Mouse (Mus musculus) forebrain, postnatal 0 days (tissue): ENCODE data around the gene Rab3ip. TPM values are rescaled to one million over a fixed set of nuclear protein-coding genes. Genes with fewer than 3 reads are reported as not detected.

Experiments
- ATAC-seq: fragments of 200-750 bp; cut with Nextera tagmentation; 2 replicates; pipeline ENCODE4 v1.8.0; 2017; ENCODE audit warnings: mild to moderate bottlenecking, moderate library complexity
- DNase-seq: peaks from one replicate; pipeline ENCODE4 v3.0.0-alpha.2; 2015
- H3K27ac ChIP-seq: fragments of 300-500 bp; sonication (generic); 2 replicates; pipeline ENCODE4 v1.5.1; 2014; ENCODE audit warnings: low read depth, mild to moderate bottlenecking, antibody characterized with exemption, low read length, moderate library complexity, mixed read lengths
- H3K27me3 ChIP-seq: fragments of 300-500 bp; sonication (generic); 2 replicates; pipeline ENCODE4 v1.6.1; 2014; ENCODE audit warnings: mild to moderate bottlenecking, low read length, mixed read lengths; ENCODE audit not compliant: insufficient read depth
- H3K36me3 ChIP-seq: fragments of 300-500 bp; sonication (generic); 2 replicates; pipeline ENCODE4 v1.6.1; 2014; ENCODE audit warnings: mild to moderate bottlenecking, moderate library complexity; ENCODE audit not compliant: insufficient read depth
- H3K4me1 ChIP-seq: fragments of 300-500 bp; sonication (generic); 2 replicates; pipeline ENCODE4 v1.6.1; 2014; ENCODE audit warnings: antibody characterized with exemption; ENCODE audit not compliant: insufficient read depth
- H3K4me2 ChIP-seq: fragments of 300-500 bp; sonication (generic); 2 replicates; pipeline ENCODE4 v1.6.1; 2014; ENCODE audit warnings: low read depth, mild to moderate bottlenecking, moderate library complexity
- H3K4me3 ChIP-seq: fragments of 300-500 bp; sonication (generic); 2 replicates; pipeline ENCODE4 v1.5.1; 2014; ENCODE audit warnings: low read depth, low read length, mixed read lengths
- H3K9ac ChIP-seq: fragments of 300-500 bp; sonication (generic); 2 replicates; pipeline ENCODE4 v1.6.1; 2014; ENCODE audit warnings: mild to moderate bottlenecking
- H3K9me3 ChIP-seq: fragments of 300-500 bp; sonication (generic); 2 replicates; pipeline ENCODE4 v1.6.1; 2016; ENCODE audit warnings: low read length
- CTCF ChIP-seq: sonication (generic); IDR thresholded peaks from 2 replicates; pipeline ENCODE4 v1.5.1; 2016; ENCODE audit warnings: antibody characterized with exemption, control low read depth, low read depth
- WGBS: fragments of 180-500 bp; shearing (Covaris S2); extraction: QIAGEN DNeasy Blood & Tissue Kit; methylation state at CpG from one replicate; pipeline ENCODE4 v1.1.7; 2014; 5-methylcytosine and 5-hydroxymethylcytosine counted together
- polyA plus RNA-seq: library from polyadenylated mRNA; unstranded; fragments of >200 nt; fragmentation: Nextera tagmentation; extraction: Ambion mirVana; gene quantifications from 2 replicates; pipeline ENCODE4 v1.2.1, GENCODE M21; 2015
- total RNA-seq: library from RNA; depleted of rRNA; stranded (reverse); fragments of >200 nt; gene quantifications from 2 replicates; pipeline ENCODE4 v1.2.3, GENCODE M21; 2014

Gene Rab3ip
- total and polyA plus RNA-seq, 2 experiments from 2014 or later: 41.8 to 125 TPM

GRCm38 (mm10) chr10:116894540-116894939 lies 56.0 kb downstream of the Rab3ip start:
- 68% methylated on average over 6 of the region's 6 CpGs for WGBS
- ATAC-seq: no peak
- no peak overlapping the region for H3K4me3 ChIP-seq

DNA sequence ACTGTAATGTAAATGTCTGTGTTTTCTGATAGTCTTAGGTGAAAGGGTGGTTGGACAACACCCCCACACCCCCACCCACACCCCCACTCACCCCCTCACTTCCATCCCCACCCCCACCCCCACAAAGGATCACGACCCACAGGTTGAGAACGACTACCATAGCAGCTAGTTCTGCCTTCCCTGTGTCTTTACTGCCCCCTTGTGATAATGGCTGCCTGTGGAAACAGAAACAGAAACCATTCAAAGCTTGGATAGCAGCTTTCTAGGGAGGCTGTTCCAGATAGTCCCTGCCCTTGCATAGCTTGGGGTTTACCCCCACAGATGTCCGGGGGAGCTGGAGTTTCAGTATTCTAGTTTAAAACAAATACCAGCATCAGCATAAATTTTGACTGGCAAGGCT lies 56.8 kb downstream of the Rab3ip start:
- peak; percentile 83 for TF ChIP-seq CTCF
- no peaks in the 10 kb centered on the region for H3K36me3 ChIP-seq
- ATAC-seq (peak; percentile 59; the same call in 1 of the 2 replicates), DNase-seq (peak; percentile 59)
- H3K9me3 ChIP-seq: no peaks in the 10 kb centered on the region
- H3K27me3 ChIP-seq: no peaks in the 10 kb centered on the region
- H3K27ac ChIP-seq: no peak overlapping the region
- H3K4me1 ChIP-seq: no peaks in the 10 kb centered on the region
- 24% methylated on average over 3 of the region's 3 CpGs for WGBS
- H3K4me2 ChIP-seq: no peak overlapping the region
- H3K9ac ChIP-seq: no peak overlapping the region
- H3K4me3 ChIP-seq: no peak overlapping the region

More at GRCm38 (mm10) chr10:116894540-116894939, 56.0 kb downstream of the Rab3ip start:
- no peak overlapping the region for H3K4me2 ChIP-seq
- no peaks in the 10 kb centered on the region for H3K27me3 ChIP-seq
- no peak for TF ChIP-seq CTCF
- H3K4me1 ChIP-seq: no peaks in the 10 kb centered on the region
- no peak for DNase-seq
- H3K9ac ChIP-seq: no peak overlapping the region
- H3K9me3 ChIP-seq: no peaks in the 10 kb centered on the region
- H3K27ac ChIP-seq: no peak overlapping the region
- no peaks in the 10 kb centered on the region for H3K36me3 ChIP-seq

- Histone ChIP-seq H3K27me3 (no peaks in the 10 kb centered on the region), H3K9ac (no peak overlapping the region), H3K4me1 (no peaks in the 10 kb centered on the region), H3K4me3 (no peak overlapping the region), H3K4me2 (no peak overlapping the region), H3K9me3 (no peaks in the 10 kb centered on the region), H3K36me3 (no peaks in the 10 kb centered on the region), H3K27ac (no peak overlapping the region)
- no peak for TF ChIP-seq CTCF
- no peak; the same call in 1 of the 2 replicates for ATAC-seq
- 44% methylated on average over 5 of the region's 5 CpGs for WGBS
- DNase-seq: no peak
Observed at GRCm38 (mm10) chr10:116890587-116890986, 60.0 kb downstream of the Rab3ip start.

DNA sequence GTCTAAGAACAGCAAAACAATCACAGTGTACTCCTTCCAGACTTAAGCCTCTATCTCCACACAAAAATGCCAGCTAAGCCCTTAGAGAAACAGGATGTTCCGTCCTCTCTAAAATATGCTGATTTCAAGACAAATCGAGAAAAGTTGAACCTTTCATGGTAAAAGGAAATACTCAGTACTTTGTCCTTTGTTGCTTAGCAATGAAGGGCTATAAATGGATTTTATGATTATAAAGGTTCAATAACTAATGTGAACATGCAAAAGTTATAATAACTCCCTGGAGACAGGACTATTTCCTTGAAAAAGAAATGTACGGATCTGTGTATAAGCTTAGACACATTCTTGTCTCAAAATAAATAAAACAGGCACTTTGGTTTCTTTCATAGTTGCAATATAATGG lies 66.0 kb downstream of the Rab3ip start:
- no peak overlapping the region for H3K27ac ChIP-seq
- no peaks in the 10 kb centered on the region for H3K9me3 ChIP-seq
- ATAC-seq (no peak), DNase-seq (no peak)
- no peak for TF ChIP-seq CTCF
- WGBS: 82% methylated on average over 3 of the region's 3 CpGs
- H3K36me3 ChIP-seq: no peaks in the 10 kb centered on the region
- H3K27me3 ChIP-seq: no peaks in the 10 kb centered on the region
- no peaks in the 10 kb centered on the region for H3K4me1 ChIP-seq
- no peak overlapping the region for H3K9ac ChIP-seq
- H3K4me3 ChIP-seq: no peak overlapping the region
- H3K4me2 ChIP-seq: no peak overlapping the region

GRCm38 (mm10) chr10:116883531-116883930 lies 67.0 kb downstream of the Rab3ip start:
- no peak for TF ChIP-seq CTCF
- Histone ChIP-seq H3K4me3 (no peak overlapping the region), H3K4me1 (no peaks in the 10 kb centered on the region), H3K36me3 (no peaks in the 10 kb centered on the region), H3K27ac (no peak overlapping the region), H3K4me2 (no peak overlapping the region), H3K9ac (no peak overlapping the region), H3K9me3 (no peaks in the 10 kb centered on the region), H3K27me3 (no peaks in the 10 kb centered on the region)
- ATAC-seq (no peak), DNase-seq (no peak)
- whole genome bisulfite sequencing: 67% methylated on average over 5 of the region's 5 CpGs

- H3K36me3 ChIP-seq: no peaks in the 10 kb centered on the region
- WGBS: 84% methylated on average over 4 of the region's 4 CpGs
- DNase-seq: no peak
- H3K27ac ChIP-seq: no peak overlapping the region
- H3K4me3 ChIP-seq: no peak overlapping the region
- no peaks in the 10 kb centered on the region for H3K9me3 ChIP-seq
- H3K4me2 ChIP-seq: no peak overlapping the region
- no peaks in the 10 kb centered on the region for H3K4me1 ChIP-seq
- H3K27me3 ChIP-seq: no peaks in the 10 kb centered on the region
- H3K9ac ChIP-seq: no peak overlapping the region
- no peak for TF ChIP-seq CTCF
- ATAC-seq: no peak
Observed at GRCm38 (mm10) chr10:116877436-116877835, 73.1 kb downstream of the Rab3ip start.

GRCm38 (mm10) chr10:116874490-116874889 lies 76.1 kb downstream of the Rab3ip start:
- WGBS: 88% methylated on average over 9 of the region's 9 CpGs
- no peak overlapping the region for H3K27ac ChIP-seq
- no peak for TF ChIP-seq CTCF
- no peak overlapping the region for H3K4me3 ChIP-seq
- ATAC-seq (no peak), DNase-seq (no peak)
- no peaks in the 10 kb centered on the region for H3K36me3 ChIP-seq
- H3K9me3 ChIP-seq: no peaks in the 10 kb centered on the region
- H3K4me1 ChIP-seq: 0 out of 2 replicates have a peak, but pooled peaks cover 3% of the 10 kb centered on the region
- no peaks in the 10 kb centered on the region for H3K27me3 ChIP-seq
- no peak overlapping the region for H3K4me2 ChIP-seq
- H3K9ac ChIP-seq: no peak overlapping the region
